In the genomic region with DNA sequence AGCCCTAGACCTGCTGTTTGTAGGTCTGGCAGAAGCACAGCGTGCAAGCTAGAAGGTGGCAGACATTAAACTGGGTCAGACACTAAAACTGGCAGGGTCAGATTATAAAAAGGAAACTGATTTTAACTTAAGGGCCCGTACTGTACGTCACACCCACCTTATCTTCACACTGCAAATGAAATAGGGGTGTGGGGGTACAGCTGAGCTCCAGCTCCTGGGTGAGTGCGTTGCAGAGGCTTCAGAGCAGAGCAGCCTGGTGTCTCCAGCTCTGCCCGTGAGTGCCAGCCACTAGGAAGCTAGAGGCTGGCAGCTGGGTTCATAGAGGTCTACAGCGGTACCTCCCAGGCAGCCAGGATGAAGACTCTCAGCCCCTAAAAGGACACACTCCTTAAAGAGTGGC, we compare ENCODE assay signal across 11 mouse cellular contexts. TPM values are rescaled to one million over a fixed set of nuclear protein-coding genes. Genes with fewer than 3 reads are reported as not detected.
A peak's percentile ranks its signal among the peaks of the same experiment; 100 is the strongest.
DNase-seq lines count a peak whose midpoint lies in the region; ATAC-seq and TF ChIP-seq lines count a peak whose summit lies in the region.
"Had no signal": no experiment of that assay in that cellular context is flagged by ENCODE, and none has a peak within 500 bp of the region (broad histone marks: within the 10 kb centered on the region; RNA-seq: fewer than 3 reads in every experiment).

No protein-coding gene starts in this region.

- 41% methylated on average over 6 of the region's 6 CpGs for WGBS in heart, embryonic 14.5 days
- 39% methylated on average over 6 of the region's 6 CpGs for WGBS in heart, embryonic 11.5 days (ENCODE audit: insufficient replicate concordance)
- WGBS in neural tube, embryonic 13.5 days = 81% methylated on average over 6 of the region's 6 CpGs
- WGBS in intestine, embryonic 15.5 days = 50% methylated on average over 6 of the region's 6 CpGs

- H3K4me3 ChIP-seq in heart, embryonic 14.5 days (ENCODE audit: control insufficient read depth in 1 of 2, insufficient read depth in 1 of 2, low read depth in 1 of 2, low read length in 2 of 2) = no peak overlapping the region
- no peak overlapping the region for H3K4me3 ChIP-seq in heart, embryonic 11.5 days (ENCODE audit: low read depth, low read length)
- no peak overlapping the region for H3K4me3 ChIP-seq in neural tube, embryonic 13.5 days
- no peak overlapping the region for H3K4me3 ChIP-seq in intestine, embryonic 15.5 days (replicated peaks)
- no peak overlapping the region for H3K4me3 ChIP-seq in myocyte
- H3K4me3 ChIP-seq: hindbrain, embryonic 15.5 days; limb, embryonic 12.5 days had no signal

- no peaks in the 10 kb centered on the region for H3K36me3 ChIP-seq in heart, embryonic 14.5 days (ENCODE audit: control insufficient read depth, insufficient read depth, low read length)
- no peaks in the 10 kb centered on the region; the same call in 1 of the 2 replicates for H3K36me3 ChIP-seq in heart, embryonic 11.5 days (ENCODE audit: control insufficient read depth, insufficient read depth, low read length)
- no peaks in the 10 kb centered on the region for H3K36me3 ChIP-seq in neural tube, embryonic 13.5 days
- H3K36me3 ChIP-seq in intestine, embryonic 15.5 days = no peaks in the 10 kb centered on the region
- no peaks in the 10 kb centered on the region for H3K36me3 ChIP-seq in myocyte (ENCODE audit: control insufficient read depth, insufficient read depth)
- H3K36me3 ChIP-seq: hindbrain, embryonic 15.5 days; limb, embryonic 12.5 days had no signal

- H3K9me3 ChIP-seq in heart, embryonic 14.5 days (ENCODE audit: control insufficient read depth, low read length) = no peaks in the 10 kb centered on the region
- no peaks in the 10 kb centered on the region for H3K9me3 ChIP-seq in heart, embryonic 11.5 days (replicated peaks; ENCODE audit: control insufficient read depth, low read length)
- H3K9me3 ChIP-seq in neural tube, embryonic 13.5 days = no peaks in the 10 kb centered on the region
- no peaks in the 10 kb centered on the region for H3K9me3 ChIP-seq in intestine, embryonic 15.5 days
- H3K9me3 ChIP-seq: hindbrain, embryonic 15.5 days; limb, embryonic 12.5 days had no signal

- DNase-seq in neural tube, embryonic 10.5 days (ENCODE audit: extremely low spot score, low spot score) = no peak
- no peak for DNase-seq in urinary bladder, adult 2 months (ENCODE audit: low spot score)
- no peak for DNase-seq in kidney, postnatal 36 days

- H3K27me3 ChIP-seq in heart, embryonic 14.5 days (ENCODE audit: control insufficient read depth, insufficient read depth, low read length) = no peaks in the 10 kb centered on the region
- H3K27me3 ChIP-seq in heart, embryonic 11.5 days (ENCODE audit: control insufficient read depth, insufficient read depth, low read length) = no peaks in the 10 kb centered on the region
- H3K27me3 ChIP-seq in neural tube, embryonic 13.5 days = no peaks in the 10 kb centered on the region
- H3K27me3 ChIP-seq in intestine, embryonic 15.5 days (replicated peaks) = no peaks in the 10 kb centered on the region
- no peaks in the 10 kb centered on the region for H3K27me3 ChIP-seq in myocyte (ENCODE audit: control insufficient read depth, insufficient read depth, insufficient read length)
- H3K27me3 ChIP-seq: hindbrain, embryonic 15.5 days; limb, embryonic 12.5 days had no signal

- no peak for TF ChIP-seq POLR2A in myocyte (IDR thresholded peaks at IDR 0.05; ENCODE audit: insufficient read length, low read depth)

- H3K27ac ChIP-seq in heart, embryonic 14.5 days (replicated peaks in 1 of 2; ENCODE audit: control insufficient read depth in 1 of 2, insufficient read depth in 1 of 2, low read depth in 2 of 2, low read length in 2 of 2) = peak overlapping the region; percentile 52 to 68
- no peak overlapping the region for H3K27ac ChIP-seq in heart, embryonic 11.5 days (ENCODE audit: low read depth, low read length)
- peak overlapping the region; percentile 33; the same call in 1 of the 2 replicates for H3K27ac ChIP-seq in neural tube, embryonic 13.5 days (replicated peaks)
- H3K27ac ChIP-seq in intestine, embryonic 15.5 days = peak overlapping the region; percentile 28; the same call in 1 of the 2 replicates
- H3K27ac ChIP-seq: hindbrain, embryonic 15.5 days had no signal

- peaks cover 34 to 91% of the 10 kb centered on the region in 2 experiments for H3K4me1 ChIP-seq in heart, embryonic 14.5 days (ENCODE audit: control insufficient read depth in 2 of 2, insufficient read depth in 2 of 2, low read length in 2 of 2)
- peaks cover 71% of the 10 kb centered on the region for H3K4me1 ChIP-seq in heart, embryonic 11.5 days (ENCODE audit: control insufficient read depth, insufficient read depth, low read length)
- H3K4me1 ChIP-seq in neural tube, embryonic 13.5 days (replicated peaks) = peaks cover 92% of the 10 kb centered on the region
- H3K4me1 ChIP-seq in intestine, embryonic 15.5 days (replicated peaks) = peaks cover 56% of the 10 kb centered on the region

- no peak for ATAC-seq in heart, embryonic 14.5 days (ENCODE audit: insufficient number of reproducible peaks, insufficient read depth, low FRiP score, low read depth)
- ATAC-seq in heart, embryonic 11.5 days (replicated peaks; ENCODE audit: insufficient number of reproducible peaks, low FRiP score, low TSS enrichment) = no peak
- ATAC-seq in neural tube, embryonic 13.5 days (ENCODE audit: low read depth) = no peak
- ATAC-seq in intestine, embryonic 15.5 days = peak; percentile 44; the same call in 1 of the 2 replicates
- ATAC-seq: CD4-positive, CD25-positive, alpha-beta regulatory T cell, adult 4 months had no signal

- H3K79me2 ChIP-seq in myocyte (ENCODE audit: control insufficient read depth, insufficient read depth) = peaks cover 98% of the 10 kb centered on the region

- no peak overlapping the region for H3ac ChIP-seq in myocyte (ENCODE audit: control insufficient read depth, insufficient read length)

- 0 out of 2 replicates have a peak overlapping the region, but pooled peaks have one; percentile 63 for H3K9ac ChIP-seq in heart, embryonic 14.5 days (ENCODE audit: low read length)
- H3K9ac ChIP-seq in heart, embryonic 11.5 days (ENCODE audit: low read depth, low read length) = no peak overlapping the region
- 0 out of 2 replicates have a peak overlapping the region, but pooled peaks have one; percentile 54 for H3K9ac ChIP-seq in neural tube, embryonic 13.5 days
- no peak overlapping the region for H3K9ac ChIP-seq in intestine, embryonic 15.5 days
- H3K9ac ChIP-seq: hindbrain, embryonic 15.5 days; limb, embryonic 12.5 days had no signal

- H3K4me2 ChIP-seq in heart, embryonic 14.5 days (ENCODE audit: low read length) = no peak overlapping the region
- H3K4me2 ChIP-seq in heart, embryonic 11.5 days = no peak overlapping the region; the same call in 1 of the 2 replicates
- no peak overlapping the region for H3K4me2 ChIP-seq in neural tube, embryonic 13.5 days
- no peak overlapping the region for H3K4me2 ChIP-seq in intestine, embryonic 15.5 days (replicated peaks)
- H3K4me2 ChIP-seq in myocyte (ENCODE audit: low read depth) = peak overlapping the region; percentile 76
- H3K4me2 ChIP-seq: hindbrain, embryonic 15.5 days; limb, embryonic 12.5 days had no signal

TF ChIP-seq in myocyte, 11 proteins besides CTCF, POLR2A, EP300 and RAD21:
- TF ChIP-seq MYOD1 (IDR thresholded peaks at IDR 0.05; ENCODE audit: control insufficient read depth in 1 of 3, insufficient read length in 2 of 3, low read depth in 2 of 3) (no peak), USF1 (IDR thresholded peaks at IDR 0.05; ENCODE audit: low read depth) (no peak), MAX (IDR thresholded peaks at IDR 0.05; ENCODE audit: low read depth) (no peak)

RNA-seq across cellular contexts. Expression of gene Coro1c, which starts 6.5 kb away (rescaled TPM):
- 84.9 and 88.2 TPM in 2 replicates for polyA plus RNA-seq in heart, embryonic 14.5 days (2014; fragmentation: Nextera tagmentation; extraction: Ambion mirVana)
- polyA plus RNA-seq in heart, embryonic 11.5 days (2014; fragmentation: Nextera tagmentation; extraction: Ambion mirVana) = 113 and 140 TPM in 2 replicates
- polyA plus RNA-seq in neural tube, embryonic 13.5 days (2015; fragmentation: Nextera tagmentation; extraction: Ambion mirVana) = 183 and 200 TPM in 2 replicates
- polyA plus RNA-seq in intestine, embryonic 15.5 days (2015; fragmentation: Nextera tagmentation; extraction: Ambion mirVana) = 167 and 173 TPM in 2 replicates
- 58.9 TPM for polyA plus RNA-seq in myocyte (2012; fragmentation: generic; extraction: Trizol)
- polyA plus RNA-seq in urinary bladder, adult 2 months (2012; rRNA removed) = 116 and 159 TPM in 2 replicates

Comparison
In these comparisons a context has a peak if more than half of its experiments do, and no peak if none do; other contexts are left out.
1. H3K9ac ChIP-seq: peak in heart, embryonic 14.5 days (single experiment) and neural tube, embryonic 13.5 days (single experiment); none in heart, embryonic 11.5 days (single experiment) and intestine, embryonic 15.5 days (single experiment).